Mouse (Mus musculus): ENCODE results near the gene Rin3. TPM values are rescaled to one million over a fixed set of nuclear protein-coding genes. Genes with fewer than 3 reads are reported as not detected.
A peak's percentile ranks its signal among the peaks of the same experiment; 100 is the strongest.

The Rin3 gene
- total RNA-seq, 2 experiments from 2014 or later: 4.0 to 4.4 TPM

DNA sequence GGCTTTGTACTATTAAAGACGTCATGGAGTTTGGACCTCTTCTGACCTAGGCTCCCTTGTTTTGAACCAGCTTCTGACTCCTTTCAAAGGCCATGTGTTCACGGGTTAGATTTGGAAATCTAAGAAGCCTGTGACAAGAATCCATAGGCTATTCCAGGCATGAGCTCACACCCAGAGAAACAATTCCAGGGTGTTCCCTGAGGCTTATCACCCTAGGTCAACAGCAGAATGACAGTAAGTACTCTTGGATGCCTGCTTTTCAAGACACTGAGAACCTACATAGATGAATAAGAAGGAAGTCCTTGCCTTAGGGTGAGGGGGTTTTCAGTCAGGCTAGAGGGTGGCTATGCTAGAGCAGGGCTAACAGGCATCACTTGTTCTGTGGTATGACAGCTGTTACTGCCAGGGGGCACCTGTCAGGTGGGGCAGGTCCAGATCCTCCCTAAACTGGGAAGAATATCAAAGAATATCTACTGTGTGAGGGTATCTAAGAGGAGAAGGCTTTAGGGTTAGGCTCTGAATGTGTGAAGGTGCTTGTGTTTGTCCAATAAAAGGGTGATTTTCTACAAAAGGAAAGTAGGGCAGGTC lies 44.0 kb downstream of the Rin3 start:
- no peak for DNase-seq (ENCODE audit: low spot score in 2 of 2)

DNA sequence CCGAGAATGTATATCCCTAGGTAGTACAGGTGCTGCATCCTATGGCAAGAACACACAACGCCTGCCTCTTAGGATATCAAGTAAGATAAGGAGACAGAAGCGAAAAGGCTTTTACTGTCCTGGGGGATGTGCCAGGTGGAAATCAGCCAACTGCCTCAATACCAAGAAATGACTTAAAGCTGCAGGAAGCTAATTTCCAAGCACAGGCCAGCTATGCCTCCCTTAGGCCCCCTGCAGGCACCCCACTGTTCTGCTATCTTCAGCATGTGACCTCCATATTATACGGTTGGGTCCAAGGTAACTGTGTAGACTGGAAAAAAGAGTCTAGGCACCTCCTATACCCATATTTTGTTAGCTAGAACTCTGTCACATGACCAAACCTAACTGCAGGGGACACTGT lies 44.7 kb downstream of the Rin3 start:
- no peak for DNase-seq (ENCODE audit: low spot score in 2 of 2)

DNA sequence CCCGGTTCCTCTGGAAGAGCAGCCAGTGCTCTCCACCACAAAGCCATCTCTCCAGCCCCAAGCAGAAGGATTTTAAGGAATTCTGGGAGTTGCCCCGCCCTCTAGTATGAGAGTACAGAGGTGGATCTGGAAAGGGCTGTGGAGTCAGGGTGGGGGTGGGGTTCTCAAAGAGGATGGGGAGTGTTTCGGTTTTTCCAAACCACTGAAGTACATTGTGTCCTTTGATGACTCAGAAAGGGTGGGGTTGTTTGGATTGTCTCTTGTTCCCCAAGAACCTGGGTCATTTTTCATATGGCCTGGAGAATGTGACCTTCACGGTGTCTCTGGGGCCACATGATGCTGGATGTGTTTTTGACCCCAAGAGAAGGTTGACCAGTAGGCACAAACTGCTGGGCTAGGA lies 45.2 kb downstream of the Rin3 start:
- no peak for DNase-seq (ENCODE audit: low spot score in 2 of 2)

DNA sequence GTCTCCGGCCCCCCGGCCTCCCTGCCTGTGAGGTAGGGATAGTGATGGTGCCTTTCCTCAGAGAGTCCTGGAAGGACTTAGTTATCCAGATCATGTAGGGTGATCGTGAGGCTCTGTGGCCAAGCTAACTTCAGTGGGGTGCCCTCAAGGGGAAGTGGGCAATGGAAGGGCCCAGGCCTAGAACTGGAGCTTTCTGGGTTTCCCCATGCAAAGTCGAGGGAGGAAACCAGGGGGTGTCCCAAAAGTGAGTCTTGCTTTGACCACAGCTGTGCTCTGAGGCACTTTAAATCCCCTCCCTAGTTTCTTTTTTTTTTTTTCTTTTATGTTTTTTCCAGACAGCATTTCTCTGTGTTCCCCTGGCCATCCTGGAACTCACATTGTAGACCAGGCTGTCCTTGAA lies 47.3 kb downstream of the Rin3 start:
- no peak for DNase-seq (ENCODE audit: low spot score in 2 of 2)

DNA sequence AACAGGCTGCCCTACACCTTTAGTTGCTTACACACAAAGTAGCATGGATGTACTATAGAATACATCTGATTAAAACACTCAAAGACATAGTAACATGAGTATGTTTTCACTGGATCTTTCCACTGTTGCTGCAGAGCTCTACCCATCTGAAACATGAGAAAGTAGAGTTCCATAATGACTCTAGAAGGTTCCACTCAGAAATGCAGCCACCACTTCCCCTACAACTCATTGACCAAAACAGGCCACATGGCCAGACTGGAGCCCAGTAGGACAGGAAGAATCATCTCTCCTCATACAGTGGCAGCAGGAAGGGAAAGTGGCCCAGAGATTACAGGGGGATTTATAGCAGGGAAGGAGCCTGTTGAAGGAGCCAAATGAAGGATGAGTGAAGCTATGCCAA lies 47.9 kb downstream of the Rin3 start:
- DNase-seq (ENCODE audit: low spot score in 2 of 2): no peak

DNA sequence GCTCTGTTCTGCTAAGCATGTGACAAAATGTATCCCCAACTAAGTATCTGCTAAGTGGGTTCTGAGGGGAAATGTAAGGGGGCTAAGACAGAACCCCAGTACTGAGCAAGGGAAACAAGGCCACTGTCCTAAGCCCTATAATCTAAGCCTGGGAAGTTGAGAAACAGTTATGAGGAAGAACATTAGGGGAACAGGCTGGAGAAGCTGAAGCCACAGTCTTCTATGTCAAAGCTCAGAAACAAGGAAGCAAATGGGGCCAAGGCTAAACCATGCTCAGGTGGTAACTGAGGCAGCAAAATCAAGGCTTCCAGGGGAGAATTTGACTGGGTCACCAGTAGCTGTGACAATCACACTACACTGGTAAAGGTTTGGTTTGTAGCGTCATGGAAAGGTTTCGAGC lies 50.3 kb downstream of the Rin3 start:
- no peak for DNase-seq (ENCODE audit: low spot score in 2 of 2)

DNA sequence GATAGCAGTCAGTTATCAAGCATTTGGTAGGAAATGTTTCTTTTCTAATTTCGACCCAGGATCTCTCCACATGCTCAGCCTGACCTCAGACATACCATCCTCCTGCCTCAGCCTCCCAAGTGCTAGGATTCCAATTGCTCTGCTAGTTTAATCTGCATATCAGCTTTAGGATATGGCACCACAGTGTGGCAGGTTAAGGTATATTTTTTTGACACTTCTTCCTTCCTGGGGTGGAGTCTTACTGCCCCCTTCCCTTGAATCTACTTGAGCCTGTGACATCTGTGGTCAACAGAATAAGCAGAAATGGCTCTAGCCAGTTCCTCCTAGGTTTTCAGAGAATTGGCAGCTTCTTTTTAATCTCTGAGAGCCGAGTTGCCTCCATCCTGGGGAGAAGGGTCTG lies 56.2 kb downstream of the Rin3 start:
- DNase-seq (ENCODE audit: low spot score in 2 of 2): no peak

DNA sequence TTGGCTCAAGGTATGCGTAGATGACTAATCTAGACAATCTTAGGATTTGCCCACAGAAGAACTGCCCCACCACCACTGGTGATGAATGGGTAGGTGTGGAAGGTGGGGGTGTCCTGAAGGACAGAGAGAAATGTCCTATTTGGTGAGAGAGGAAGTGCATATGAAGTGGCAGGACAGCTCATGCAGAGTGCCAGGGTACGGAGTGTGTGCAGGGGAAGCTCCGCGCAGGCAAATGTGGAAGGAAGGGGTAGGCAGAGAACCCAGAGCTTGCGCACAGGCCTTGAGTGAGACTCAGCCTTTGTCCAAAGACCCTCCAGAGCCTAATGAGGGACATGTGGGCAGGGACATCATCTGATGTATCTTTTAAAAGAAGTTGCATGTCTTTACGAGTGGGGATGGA lies 57.6 kb downstream of the Rin3 start:
- no peak for DNase-seq (ENCODE audit: low spot score in 2 of 2)

DNA sequence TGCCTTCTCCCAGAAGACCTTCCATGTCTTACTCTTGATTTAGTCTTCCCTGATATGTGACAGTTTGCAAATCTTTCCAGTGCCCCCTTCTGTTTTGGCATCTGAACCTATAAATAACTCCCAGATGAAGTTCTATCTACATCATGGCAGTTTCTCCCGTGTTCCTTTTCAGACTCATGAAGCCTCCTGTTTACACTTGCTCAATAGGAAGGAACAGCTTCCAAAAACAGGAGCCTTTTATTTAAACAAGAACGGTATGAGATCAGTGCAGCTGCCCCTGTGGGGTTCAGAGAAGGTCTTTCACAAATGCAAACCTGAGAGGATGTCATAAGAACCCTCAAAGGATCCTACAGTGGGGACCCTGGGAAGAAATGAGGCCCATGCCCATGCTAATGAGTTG lies 59.3 kb downstream of the Rin3 start:
- DNase-seq (ENCODE audit: low spot score in 2 of 2): no peak

DNA sequence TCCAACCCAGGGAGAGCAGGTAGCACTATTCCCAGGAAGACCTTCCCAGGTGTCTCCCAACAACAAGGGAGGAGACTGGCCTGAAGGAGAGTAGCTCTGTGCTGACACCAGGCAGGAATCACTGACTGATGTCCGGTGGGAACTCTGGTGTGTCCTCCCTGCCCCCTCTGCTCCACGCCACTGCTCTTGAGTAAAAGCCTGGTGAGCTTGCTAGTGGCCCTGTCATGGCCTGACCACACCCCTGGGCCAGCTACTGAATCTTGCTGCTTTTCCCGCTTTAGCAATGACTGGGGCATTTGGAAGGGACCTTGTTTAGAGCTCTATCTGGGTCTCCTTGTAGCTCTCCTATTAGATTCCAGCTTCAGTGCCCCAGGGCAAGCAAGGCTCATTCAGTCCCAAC lies 59.8 kb downstream of the Rin3 start:
- DNase-seq (ENCODE audit: low spot score in 2 of 2): no peak

DNA sequence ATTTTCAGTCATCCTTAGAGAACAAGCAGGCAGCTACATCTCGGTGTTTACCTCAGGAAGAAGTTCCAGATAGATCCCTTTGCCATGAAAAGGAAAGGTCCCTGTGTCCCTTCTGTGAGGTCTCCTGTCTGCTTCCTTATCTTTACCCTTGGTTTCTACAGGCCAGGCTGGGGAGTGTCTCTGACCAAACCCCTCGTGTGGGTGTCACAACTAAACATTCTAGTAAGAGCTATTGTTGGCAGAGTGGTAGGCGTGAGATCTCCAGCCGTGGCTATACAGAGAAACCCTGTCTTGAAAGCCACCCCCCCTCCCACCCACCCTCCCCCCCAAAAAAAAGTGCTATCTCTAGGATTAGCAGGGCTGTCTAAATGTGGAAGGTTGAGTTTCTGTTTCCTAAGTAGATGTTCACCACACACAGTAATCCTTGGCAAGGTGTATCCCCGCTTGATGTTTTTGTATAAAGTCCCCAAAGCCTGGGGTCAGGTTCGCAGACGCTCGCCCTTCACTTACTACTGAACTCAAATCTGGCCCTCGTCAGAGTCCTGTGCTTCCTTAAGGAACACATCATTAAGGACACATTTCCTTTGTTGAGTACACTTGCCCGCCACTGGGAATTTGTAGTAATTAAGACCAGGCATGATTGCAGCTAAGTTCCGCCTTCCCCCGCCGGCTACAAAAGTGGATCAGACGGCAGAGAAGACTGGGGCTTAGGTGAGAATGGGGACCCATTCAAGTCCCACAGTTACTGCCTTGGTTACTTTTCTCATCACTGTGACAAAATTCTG lies 62.4 kb downstream of the Rin3 start:
- no peak for DNase-seq (ENCODE audit: low spot score in 2 of 2)

DNA sequence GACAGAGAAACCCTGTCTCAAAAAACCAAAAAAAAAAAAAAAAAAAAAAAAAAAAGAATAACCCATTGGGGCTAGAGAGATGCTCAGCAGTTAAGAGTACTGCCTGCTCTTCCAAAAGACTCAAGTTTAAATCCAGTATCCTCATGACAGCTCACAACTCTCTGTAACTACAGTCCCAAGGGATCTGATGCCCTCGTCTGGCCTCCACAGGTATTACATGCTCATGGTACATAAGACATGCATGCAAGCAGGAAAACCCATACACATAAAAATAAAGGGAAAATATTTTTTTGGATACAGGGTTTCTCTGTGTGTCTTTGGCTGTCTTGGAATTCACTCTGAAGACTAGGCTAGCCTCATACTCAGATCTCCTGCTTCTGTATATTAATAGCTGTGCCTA lies 63.7 kb downstream of the Rin3 start:
- no peak for DNase-seq (ENCODE audit: low spot score in 2 of 2)

DNA sequence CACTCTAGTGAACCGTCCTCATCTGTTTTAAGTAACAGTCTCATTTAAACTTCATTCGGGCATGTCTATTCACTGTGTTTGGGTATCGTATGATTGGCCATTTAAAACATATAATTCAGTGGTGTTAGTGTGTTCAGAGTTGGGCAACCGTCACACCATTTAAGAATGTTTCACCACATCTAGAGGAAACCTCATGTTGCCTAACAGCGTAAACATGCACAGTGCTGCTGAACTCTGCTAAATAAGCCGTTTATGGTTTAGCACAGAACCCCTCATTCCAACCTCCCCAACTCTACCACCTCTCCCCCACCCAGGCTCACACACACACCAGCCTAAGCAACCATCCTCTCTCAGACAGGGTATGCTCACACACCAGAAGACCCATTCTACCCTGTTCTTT lies 65.6 kb downstream of the Rin3 start:
- no peak for DNase-seq (ENCODE audit: low spot score in 2 of 2)

DNA sequence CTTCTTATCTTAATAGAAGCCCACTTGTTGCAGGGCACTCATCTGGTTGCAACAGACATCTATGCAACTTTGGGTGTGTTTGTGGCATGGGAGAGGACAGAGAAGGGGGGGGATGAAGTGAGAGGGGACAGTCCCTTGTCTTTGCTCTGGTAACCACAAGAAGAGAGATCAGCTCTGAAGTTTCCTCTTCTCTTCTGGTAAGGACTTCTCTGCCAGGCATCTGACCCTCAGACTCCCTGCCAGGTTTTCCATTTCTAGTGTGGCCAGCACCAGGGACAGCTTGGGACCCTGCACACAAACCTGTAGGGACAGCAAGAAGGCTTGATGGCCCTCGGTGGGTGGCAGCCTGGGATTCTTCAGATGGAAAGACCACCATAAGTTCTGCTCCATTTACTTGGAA lies 68.1 kb downstream of the Rin3 start:
- no peak for DNase-seq (ENCODE audit: low spot score in 2 of 2)

DNA sequence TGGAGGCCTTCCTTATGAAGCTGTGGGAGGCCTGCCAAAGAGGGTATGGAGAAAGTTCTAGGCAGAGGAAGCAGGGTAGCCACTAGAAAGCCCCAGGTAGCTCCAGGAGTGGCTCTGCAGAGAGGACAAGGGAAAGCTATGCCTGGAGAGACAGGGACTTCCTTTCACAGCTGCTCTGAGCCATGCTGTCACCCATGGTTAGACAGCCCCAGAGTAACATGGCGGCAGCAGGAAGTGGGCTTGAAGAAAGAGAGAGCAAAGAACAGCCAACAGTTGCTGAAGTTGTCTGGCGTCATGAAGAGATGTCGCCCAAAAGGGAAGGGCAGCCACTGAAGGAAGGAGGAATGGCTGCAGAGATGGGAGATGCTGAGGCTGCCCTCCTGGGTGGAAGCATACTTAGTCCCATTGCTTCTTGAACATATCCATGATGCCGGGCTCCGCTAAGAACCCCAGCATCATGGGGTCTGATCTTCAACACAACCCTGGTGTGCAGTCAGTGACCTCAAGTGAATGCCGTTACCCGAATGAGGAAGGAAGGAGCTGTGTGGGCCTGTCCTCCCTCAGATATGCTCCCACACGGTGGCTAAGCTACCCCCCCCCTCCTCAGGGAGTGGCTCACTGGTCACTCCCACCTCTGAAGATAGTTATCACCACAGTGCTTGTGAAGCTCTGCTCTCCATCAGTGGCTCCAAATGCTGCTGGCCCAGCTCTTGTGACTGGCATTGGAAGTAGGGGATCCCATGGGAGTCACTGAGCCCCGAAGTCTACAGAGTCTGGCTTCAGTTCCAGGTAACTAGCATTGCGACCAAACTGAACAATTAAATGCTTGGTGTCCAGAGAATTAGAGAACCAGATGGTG lies 71.5 kb downstream of the Rin3 start:
- DNase-seq (ENCODE audit: low spot score in 2 of 2): no peak

DNA sequence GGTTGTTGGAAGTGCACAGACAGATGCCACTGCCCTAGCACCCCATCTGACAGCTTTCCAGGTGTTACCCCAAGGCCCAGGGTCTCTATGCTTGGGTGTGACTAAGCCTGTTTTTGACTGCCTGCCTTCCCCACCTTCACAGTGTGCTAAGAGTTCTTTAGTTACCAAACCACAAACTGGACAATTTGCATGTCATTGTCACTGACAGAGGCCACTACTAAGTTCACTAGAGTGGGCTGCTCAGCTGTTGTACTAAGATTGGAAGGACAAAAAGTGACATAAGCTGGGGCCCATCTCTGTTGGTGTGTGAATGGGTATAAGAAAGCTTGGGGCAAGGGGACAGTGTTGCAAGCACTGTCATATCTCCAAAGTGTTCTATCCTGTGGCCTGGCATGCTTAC lies 72.9 kb downstream of the Rin3 start:
- no peak for DNase-seq (ENCODE audit: low spot score in 2 of 2)

DNA sequence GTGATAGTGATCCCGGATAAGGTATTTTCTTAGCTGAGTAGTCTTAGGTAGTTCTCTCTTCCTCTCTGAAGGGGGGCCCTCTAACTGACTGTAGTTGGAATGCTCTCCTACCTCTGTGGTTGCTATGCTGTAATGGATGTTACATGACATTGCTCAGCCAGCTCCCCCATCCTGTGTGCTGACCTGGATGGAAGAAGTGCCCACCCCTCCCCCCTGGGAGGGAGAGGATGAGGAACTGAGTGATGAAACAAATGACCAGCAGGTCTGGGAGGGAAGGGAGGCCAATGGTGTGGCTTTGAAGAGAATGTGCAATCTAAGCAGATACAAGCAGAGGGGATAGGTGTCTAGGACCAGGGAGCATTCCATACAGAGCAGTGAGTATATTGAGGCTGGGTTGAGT lies 73.9 kb downstream of the Rin3 start:
- DNase-seq (ENCODE audit: low spot score in 2 of 2): no peak

DNA sequence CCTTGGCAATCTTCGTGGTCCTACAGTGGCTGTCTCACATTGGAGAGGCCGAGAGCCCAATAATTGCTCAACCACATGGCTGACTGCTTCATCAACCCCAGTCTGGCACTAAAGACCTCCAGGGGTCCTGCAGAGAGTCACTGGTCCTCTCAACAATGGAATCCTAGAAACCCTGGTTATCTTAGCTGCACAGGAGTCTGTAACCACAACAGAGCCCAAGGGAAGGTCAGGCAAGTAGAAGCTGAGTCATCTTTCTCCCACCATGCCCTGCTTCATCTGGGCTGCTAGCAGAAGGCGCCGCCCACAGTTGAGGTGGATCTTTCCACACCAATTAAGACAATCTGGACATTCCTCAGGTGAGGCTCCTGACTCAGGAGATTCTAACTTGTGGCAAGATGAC lies 76.5 kb downstream of the Rin3 start:
- no peak for DNase-seq (ENCODE audit: low spot score in 2 of 2)

DNA sequence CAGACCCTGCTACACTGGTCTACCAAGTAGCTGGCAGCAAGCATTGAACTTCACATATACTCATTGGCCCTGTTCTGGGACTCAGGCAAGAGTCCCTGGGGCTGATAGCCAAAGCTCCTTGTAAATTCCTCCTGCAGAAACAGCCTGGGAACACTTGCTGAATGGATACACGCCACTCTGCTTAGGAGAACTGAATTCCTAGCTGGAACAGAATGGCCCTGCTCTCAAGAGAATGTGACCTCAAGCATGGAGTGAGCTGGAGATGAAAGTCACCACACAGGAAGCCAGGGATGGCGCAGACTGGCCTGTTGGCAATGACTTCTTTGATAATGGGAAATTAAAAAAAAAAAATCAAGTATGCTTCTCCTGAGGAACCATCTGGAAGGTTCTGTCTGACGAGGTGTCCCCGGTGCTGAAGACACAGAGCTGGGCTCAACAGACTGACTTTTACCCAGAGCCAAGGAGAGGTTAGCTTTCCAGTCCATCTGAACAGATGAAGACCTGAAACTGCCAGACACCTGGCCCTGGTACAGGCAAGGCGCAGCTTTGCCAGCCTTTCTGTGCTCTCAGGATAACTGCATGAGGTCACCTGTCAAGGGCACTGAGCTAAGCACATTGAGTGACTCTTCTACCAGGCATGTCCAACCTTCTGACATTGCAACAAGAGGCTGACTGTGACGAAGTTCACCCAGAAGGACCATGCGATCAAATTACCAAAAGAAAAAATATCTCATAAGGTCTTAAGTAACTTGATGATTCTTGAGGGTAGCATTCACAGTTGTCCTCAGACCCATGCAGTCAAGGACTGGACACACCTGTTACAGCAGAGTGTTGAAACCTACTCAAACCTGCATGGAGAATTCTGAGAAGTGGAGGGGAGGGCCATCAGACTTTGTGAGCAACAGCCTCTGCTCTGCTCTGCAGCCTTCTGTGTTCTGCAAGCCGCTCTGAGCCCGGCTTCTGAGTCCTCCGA lies 78.6 kb downstream of the Rin3 start:
- no peak for DNase-seq (ENCODE audit: low spot score in 2 of 2)

DNA sequence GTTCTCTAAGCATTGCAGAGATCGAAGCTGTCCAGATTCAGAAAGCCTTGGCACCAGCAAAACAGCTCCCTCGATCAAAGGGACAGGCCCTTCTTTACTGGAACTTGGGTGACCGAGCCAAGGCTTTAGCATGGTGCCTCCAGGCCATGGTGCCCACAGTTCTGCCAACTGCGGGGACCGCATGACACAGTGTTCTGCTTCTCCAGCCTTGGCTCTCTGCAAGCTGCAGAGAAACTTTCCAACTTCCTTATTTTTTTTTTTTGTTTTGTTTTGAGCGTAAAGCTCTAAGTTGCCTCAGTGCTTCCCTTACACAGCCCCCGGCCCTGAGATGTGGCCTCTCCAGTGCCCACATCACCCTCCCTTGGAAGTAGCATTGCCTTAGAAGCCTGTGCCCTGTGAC lies 82.2 kb downstream of the Rin3 start:
- peak in 1 of 2 experiments; percentile 37 for DNase-seq (ENCODE audit: low spot score in 2 of 2)

Measured in layer of hippocampus, postnatal 14 days (tissue).